Mouse (Mus musculus) thymus, adult 2 months (tissue): ENCODE results near the gene Paxx.

ENCODE experiments used
- CTCF ChIP-seq: fragments of 200-500 bp; IDR thresholded peaks from 2 replicates; pipeline ENCODE4 v1.5.1; 2012; ENCODE audit warnings: mild to moderate bottlenecking, control low read depth, low read length, moderate library complexity, borderline replicate concordance; ENCODE audit not compliant: control insufficient read depth, poor library complexity, insufficient read depth; ENCODE audit errors: extremely low read depth
- POLR2A ChIP-seq: fragments of 200-500 bp; IDR thresholded peaks from 2 replicates; pipeline ENCODE4 v1.6.1; 2012; ENCODE audit warnings: mild to moderate bottlenecking, low read length, control low read depth, moderate library complexity; ENCODE audit not compliant: control insufficient read depth, poor library complexity, insufficient read depth; ENCODE audit errors: extremely low read depth

GRCm38 (mm10) chr2:25465256-25465655 is 4.4 kb upstream of the Paxx start:
- TF ChIP-seq CTCF, result no peak
- no peak for TF ChIP-seq POLR2A
